Mouse (Mus musculus) kidney, embryonic 16.5 days (tissue): ENCODE measurements at regions not wholly inside any gene's neighbourhood (a gene's known extent, or its start where the extent isn't known, plus 50 kb on each side); places are given as distances from the start of the nearest gene placed in this dataset.

Source experiments
- ATAC-seq: fragments of 200-750 bp; cut with Nextera tagmentation; 2 replicates; pipeline ENCODE4 v1.8.0; 2017; ENCODE audit warnings: moderate TSS enrichment; ENCODE audit not compliant: low FRiP score, low TSS enrichment
- H3K27ac ChIP-seq: fragments of 300-500 bp; sonication (generic); 2 replicates; pipeline ENCODE4 v1.5.1; 2014; ENCODE audit warnings: low read length
- H3K27me3 ChIP-seq: fragments of 300-500 bp; sonication (generic); 2 replicates; pipeline ENCODE4 v1.6.1; 2014; ENCODE audit warnings: low read length, control low read depth, mixed read lengths; ENCODE audit not compliant: insufficient read depth
- H3K36me3 ChIP-seq: fragments of 300-500 bp; sonication (generic); 2 replicates; pipeline ENCODE4 v1.6.1; 2014; ENCODE audit warnings: low read length, control low read depth, mixed read lengths; ENCODE audit not compliant: insufficient read depth
- H3K4me1 ChIP-seq: fragments of 300-500 bp; sonication (generic); 2 replicates; pipeline ENCODE4 v1.6.1; 2014; ENCODE audit warnings: low read length, control low read depth, mixed read lengths; ENCODE audit not compliant: insufficient read depth
- H3K4me2 ChIP-seq: fragments of 300-500 bp; sonication (generic); replicated peaks from 2 replicates; pipeline ENCODE4 v1.6.1; 2014; ENCODE audit warnings: low read depth, low read length
- H3K4me3 ChIP-seq: fragments of 300-500 bp; sonication (generic); 2 replicates; pipeline ENCODE4 v1.5.1; 2014; ENCODE audit warnings: mild to moderate bottlenecking, low read length
- H3K9ac ChIP-seq: fragments of 300-500 bp; sonication (generic); replicated peaks from 2 replicates; pipeline ENCODE4 v1.6.1; 2014; ENCODE audit warnings: low read length
- H3K9me3 ChIP-seq: fragments of 300-500 bp; sonication (generic); 2 replicates; pipeline ENCODE4 v1.6.1; 2016; ENCODE audit warnings: low read length, control low read depth
- WGBS: fragments of 180-500 bp; shearing (Covaris S2); extraction: QIAGEN DNeasy Blood & Tissue Kit; methylation state at CpG from one replicate; pipeline ENCODE4 v1.1.7; 2014; 5-methylcytosine and 5-hydroxymethylcytosine counted together

DNA sequence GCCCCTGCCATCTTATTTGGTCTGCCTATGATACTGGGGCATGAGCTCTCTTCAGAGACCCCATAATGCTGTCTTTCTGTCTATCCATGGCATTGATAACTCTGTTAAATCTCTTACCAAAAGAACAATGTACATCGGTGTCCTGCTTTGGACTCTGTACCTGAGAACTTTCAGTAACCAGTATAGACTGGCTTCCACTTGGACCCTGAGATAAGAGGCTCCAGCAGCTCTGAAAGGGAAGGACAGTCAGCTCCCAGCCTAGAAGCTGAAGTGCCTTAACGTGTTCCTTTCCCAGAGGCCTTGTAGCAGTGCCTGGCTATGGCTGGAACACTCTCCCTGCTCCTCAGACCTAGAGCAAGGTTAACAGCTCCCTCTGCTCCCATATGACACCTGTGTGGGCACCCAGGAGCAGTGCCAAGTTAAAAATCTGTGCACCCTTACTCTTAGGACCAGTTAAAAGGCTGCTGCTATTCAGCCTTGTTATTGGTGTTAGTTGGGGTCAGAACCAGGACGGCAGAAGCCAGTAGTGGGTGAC lies 343.8 kb upstream of the Hs6st1 start:
- Histone ChIP-seq H3K27ac (no peak overlapping the region), H3K36me3 (no peaks in the 10 kb centered on the region), H3K4me3 (no peak overlapping the region), H3K4me2 (no peak overlapping the region), H3K9ac (no peak overlapping the region), H3K4me1 (0 out of 2 replicates have a peak, but pooled peaks cover 2% of the 10 kb centered on the region), H3K27me3 (no peaks in the 10 kb centered on the region), H3K9me3 (no peaks in the 10 kb centered on the region)
- WGBS = 67% methylated on average over 3 of the region's 3 CpGs
- ATAC-seq = no peak

DNA sequence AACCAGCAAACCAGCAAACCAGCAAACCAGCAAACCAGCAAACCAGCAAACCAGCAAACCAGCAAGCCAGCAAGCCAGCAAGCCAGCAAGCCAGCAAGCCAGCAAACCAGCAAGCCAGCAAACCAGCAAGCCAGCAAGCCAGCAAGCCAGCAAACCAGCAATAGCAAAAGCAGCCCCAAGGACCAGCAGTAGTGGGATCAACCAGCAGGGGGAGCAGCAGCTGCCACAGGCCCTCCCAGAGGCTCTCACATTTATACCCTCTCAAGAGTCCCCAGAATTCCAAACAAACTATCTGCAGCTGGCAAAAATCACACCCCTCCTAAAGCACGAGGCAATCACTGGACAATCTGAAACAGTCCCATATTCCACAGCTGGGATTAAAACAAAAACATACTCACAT lies 341.6 kb upstream of the Hs6st1 start:
- 11% methylated on average over 1 of the region's 1 CpGs for WGBS
- H3K9me3 ChIP-seq = no peaks in the 10 kb centered on the region
- H3K4me2 ChIP-seq = no peak overlapping the region
- H3K27me3 ChIP-seq = no peaks in the 10 kb centered on the region
- 0 out of 2 replicates have a peak, but pooled peaks cover 2% of the 10 kb centered on the region for H3K4me1 ChIP-seq
- H3K9ac ChIP-seq = no peak overlapping the region
- no peak overlapping the region for H3K4me3 ChIP-seq
- no peak overlapping the region for H3K27ac ChIP-seq
- no peaks in the 10 kb centered on the region for H3K36me3 ChIP-seq
- no peak; the same call in 1 of the 2 replicates for ATAC-seq

DNA sequence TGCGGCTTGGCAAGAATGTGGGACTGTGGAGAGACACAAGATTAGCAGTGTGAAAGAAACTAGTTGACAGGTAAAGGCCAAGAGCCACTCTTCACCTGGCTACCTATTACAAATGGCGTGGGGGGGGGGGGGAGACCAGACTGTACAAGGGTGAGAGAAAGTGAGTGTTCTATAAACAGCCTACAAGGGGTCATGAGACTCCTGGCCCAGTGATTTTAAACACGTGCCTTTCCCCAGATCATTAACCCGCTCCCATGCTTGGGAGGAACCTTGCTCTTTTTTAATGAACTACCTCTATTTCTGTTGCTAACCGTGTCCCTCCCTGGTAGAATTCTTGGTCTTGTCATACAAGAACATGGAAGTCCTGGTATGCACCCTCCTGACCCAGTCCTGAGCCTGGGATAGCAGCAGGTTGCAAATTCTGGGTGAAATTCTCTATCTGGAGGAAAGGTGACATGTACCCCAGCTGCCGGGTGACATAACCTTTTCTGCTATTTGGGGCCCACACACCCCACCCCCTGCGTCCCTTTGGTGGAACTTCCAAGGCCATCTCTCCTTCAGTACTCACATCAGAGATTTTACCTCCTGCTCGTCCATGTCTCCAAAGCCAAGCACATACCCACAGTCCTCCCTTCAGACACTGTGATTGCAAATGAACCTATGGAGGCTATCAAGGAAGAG lies 340.8 kb upstream of the Hs6st1 start:
- Histone ChIP-seq H3K4me1 (0 out of 2 replicates have a peak, but pooled peaks cover 2% of the 10 kb centered on the region), H3K9ac (no peak overlapping the region), H3K27ac (no peak overlapping the region), H3K9me3 (no peaks in the 10 kb centered on the region), H3K27me3 (no peaks in the 10 kb centered on the region), H3K4me2 (no peak overlapping the region), H3K4me3 (no peak overlapping the region), H3K36me3 (no peaks in the 10 kb centered on the region)
- peak; percentile 89 for ATAC-seq
- 69% methylated on average over 8 of the region's 8 CpGs for WGBS

DNA sequence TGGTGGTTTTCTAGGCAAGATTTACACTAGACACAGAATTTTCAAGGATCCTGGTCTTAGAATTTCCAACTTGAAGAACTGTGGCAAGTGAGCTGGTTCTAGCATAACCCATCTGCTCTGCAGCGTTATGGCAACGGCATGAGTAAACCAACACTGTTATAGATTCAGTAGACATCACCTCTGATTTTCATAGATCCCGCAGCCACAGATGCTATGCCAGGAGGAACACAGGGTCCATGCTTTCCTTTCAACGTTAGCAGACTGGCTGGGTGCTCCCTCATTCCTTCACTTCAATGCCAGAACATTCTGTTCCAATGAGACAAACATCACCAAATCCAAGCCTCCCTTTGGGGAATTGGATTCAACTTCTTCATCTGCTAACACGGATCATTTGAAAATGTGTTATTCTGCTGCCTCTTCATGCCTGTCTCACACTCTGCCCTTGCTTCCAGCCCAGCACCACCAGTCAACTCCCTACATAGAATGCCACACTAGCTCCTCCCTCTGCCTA lies 338.4 kb upstream of the Hs6st1 start:
- Histone ChIP-seq H3K4me3 (no peak overlapping the region), H3K27me3 (no peaks in the 10 kb centered on the region), H3K27ac (no peak overlapping the region), H3K36me3 (no peaks in the 10 kb centered on the region), H3K4me2 (no peak overlapping the region), H3K9ac (no peak overlapping the region), H3K9me3 (no peaks in the 10 kb centered on the region), H3K4me1 (0 out of 2 replicates have a peak, but pooled peaks cover 2% of the 10 kb centered on the region)
- WGBS = 82% methylated on average over 5 of the region's 5 CpGs
- ATAC-seq = no peak

DNA sequence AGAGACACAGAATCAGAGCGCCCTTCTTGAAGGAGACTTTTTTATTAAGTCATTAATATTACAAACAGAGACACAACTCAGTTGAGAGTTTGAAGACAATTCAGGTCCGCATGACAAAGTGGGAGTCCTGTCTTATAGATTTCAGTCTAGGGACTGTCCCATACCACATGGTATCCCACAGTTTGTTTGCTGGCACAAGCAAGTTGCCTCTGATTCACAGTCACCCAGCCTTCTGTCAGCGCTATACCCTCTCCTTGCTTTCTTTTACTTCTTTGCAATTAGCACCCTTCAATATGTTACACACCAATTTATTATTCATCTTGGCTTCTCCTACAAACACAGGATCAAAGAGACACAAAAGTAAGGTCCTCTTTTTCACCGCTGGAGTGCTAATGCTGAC lies 337.9 kb upstream of the Hs6st1 start:
- Histone ChIP-seq H3K27ac (no peak overlapping the region), H3K27me3 (no peaks in the 10 kb centered on the region), H3K9me3 (no peaks in the 10 kb centered on the region), H3K4me2 (no peak overlapping the region), H3K4me1 (0 out of 2 replicates have a peak, but pooled peaks cover 2% of the 10 kb centered on the region), H3K9ac (no peak overlapping the region), H3K4me3 (no peak overlapping the region), H3K36me3 (no peaks in the 10 kb centered on the region)
- 70% methylated on average over 4 of the region's 4 CpGs for WGBS
- ATAC-seq = no peak

DNA sequence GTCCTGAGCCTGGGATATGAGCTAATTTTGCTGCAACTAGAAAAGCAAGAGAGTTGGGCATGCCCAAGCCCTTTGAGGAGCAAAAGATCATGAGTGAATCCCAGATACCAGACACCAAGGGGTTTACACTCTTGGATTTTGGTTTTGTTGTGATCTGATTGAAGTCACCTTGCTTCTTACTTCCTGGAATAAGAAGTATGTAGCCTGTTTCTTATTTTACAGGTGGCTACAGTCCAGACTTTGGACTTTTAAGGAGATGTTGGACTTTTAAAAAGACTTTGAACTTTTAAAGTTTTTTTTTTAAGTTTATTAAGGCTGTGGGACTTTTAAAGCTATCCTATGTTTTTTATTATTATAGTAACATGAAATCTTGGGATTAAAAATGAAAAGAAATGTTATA lies 332.0 kb upstream of the Hs6st1 start:
- Histone ChIP-seq H3K27me3 (no peaks in the 10 kb centered on the region), H3K9me3 (no peaks in the 10 kb centered on the region)
- ATAC-seq = no peak

DNA sequence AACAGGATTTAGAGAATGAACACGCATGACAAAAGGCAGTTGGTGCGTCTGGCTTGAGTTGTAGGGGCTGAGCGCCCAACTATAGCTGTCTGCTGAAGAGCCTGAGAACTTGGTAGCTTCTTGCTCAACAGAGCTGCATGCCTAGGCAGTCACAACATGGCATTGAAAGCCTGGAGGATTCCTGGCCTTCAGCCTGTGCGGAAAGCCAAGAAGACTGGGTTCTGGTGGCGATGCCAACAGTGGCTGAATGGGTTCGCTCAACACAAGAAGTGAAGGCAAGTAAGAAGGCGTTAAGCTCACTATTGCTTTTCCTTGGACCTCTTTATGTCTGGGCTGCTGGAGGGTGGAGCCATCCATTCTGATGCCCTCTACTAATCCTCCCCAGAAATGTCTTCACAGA lies 318.6 kb upstream of the Hs6st1 start:
- no peak overlapping the region for H3K4me2 ChIP-seq
- WGBS = 92% methylated on average over 7 of the region's 7 CpGs
- no peaks in the 10 kb centered on the region for H3K9me3 ChIP-seq
- H3K4me1 ChIP-seq = no peaks in the 10 kb centered on the region
- H3K27me3 ChIP-seq = no peaks in the 10 kb centered on the region
- H3K4me3 ChIP-seq = no peak overlapping the region
- no peak overlapping the region for H3K27ac ChIP-seq
- ATAC-seq = no peak
- H3K9ac ChIP-seq = no peak overlapping the region
- H3K36me3 ChIP-seq = no peaks in the 10 kb centered on the region

More for the DNA sequence above, 332.0 kb upstream of the Hs6st1 start:
- no peak overlapping the region for H3K27ac ChIP-seq
- H3K4me3 ChIP-seq = no peak overlapping the region
- no peaks in the 10 kb centered on the region for H3K36me3 ChIP-seq
- no peaks in the 10 kb centered on the region for H3K4me1 ChIP-seq
- H3K4me2 ChIP-seq = no peak overlapping the region
- H3K9ac ChIP-seq = no peak overlapping the region

DNA sequence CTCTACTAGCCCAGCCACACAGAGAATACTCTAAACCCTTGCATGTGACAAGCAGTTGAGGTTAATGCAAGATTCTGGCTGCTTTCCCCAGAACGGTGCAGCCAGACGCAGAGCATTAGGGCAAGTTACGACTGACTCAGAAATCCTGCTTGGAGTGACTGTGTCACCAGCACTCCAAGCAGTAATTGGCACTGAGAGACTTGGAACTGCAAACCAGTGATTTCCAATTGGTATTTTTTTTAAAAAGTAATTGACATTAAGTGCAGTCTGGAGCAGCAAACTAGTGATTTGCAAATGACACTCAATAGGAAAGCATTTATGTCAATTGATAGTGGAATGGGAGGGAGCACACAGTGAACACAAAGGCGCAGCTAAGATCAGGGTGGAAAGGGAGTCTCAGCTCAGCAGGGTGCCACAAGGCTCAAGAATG lies 318.1 kb upstream of the Hs6st1 start:
- Histone ChIP-seq H3K4me1 (0 out of 2 replicates have a peak, but pooled peaks cover 2% of the 10 kb centered on the region), H3K9me3 (no peaks in the 10 kb centered on the region), H3K27ac (no peak overlapping the region), H3K27me3 (no peaks in the 10 kb centered on the region), H3K36me3 (no peaks in the 10 kb centered on the region), H3K9ac (no peak overlapping the region), H3K4me2 (no peak overlapping the region), H3K4me3 (no peak overlapping the region)
- 44% methylated on average over 4 of the region's 4 CpGs for WGBS
- no peak for ATAC-seq

DNA sequence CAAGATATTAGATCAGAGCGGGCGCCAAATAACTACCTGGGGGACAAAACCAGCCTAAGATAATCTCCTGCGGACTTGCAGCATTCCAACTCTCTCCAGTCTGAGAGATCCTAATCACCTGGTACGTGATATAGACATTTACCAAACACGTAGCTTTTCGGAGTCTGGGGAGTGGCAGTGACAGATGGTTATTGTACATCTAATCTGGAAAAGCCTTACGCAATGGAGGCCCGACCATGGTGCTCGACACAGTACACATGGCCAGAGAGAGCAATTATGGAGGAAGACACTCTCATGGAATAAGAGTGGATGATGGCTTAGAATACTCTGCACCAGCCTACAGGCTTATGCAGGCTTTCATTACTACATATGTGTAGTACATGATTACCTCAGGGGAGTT lies 315.6 kb upstream of the Hs6st1 start:
- no peak overlapping the region for H3K9ac ChIP-seq
- 0 out of 2 replicates have a peak, but pooled peaks cover 4% of the 10 kb centered on the region for H3K9me3 ChIP-seq
- H3K4me1 ChIP-seq = 0 out of 2 replicates have a peak, but pooled peaks cover 2% of the 10 kb centered on the region
- H3K4me2 ChIP-seq = no peak overlapping the region
- 89% methylated on average over 9 of the region's 9 CpGs for WGBS
- no peaks in the 10 kb centered on the region for H3K36me3 ChIP-seq
- no peak overlapping the region for H3K4me3 ChIP-seq
- no peak overlapping the region for H3K27ac ChIP-seq
- H3K27me3 ChIP-seq = no peaks in the 10 kb centered on the region
- ATAC-seq = no peak

DNA sequence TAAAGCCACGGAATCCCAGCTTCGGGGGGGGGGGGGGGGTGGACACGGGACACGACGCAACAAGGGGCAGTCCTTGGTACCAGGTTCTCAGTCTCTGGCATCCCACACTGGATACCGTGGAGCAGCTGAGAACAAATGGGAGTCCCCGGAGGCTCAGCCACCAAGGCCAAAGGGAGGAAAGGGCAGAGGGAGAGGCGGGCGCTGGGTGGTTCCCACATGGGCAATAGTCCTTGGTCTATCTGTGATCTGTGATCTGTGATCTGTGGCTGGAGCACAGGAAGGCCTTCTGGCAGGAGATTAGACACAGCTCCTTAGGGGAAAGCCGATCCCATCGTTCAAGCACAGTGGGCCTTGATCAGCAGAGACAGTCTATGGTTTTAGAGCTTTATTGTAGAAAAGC lies 314.0 kb upstream of the Hs6st1 start:
- H3K9ac ChIP-seq = no peak overlapping the region
- H3K4me2 ChIP-seq = no peak overlapping the region
- no peak overlapping the region for H3K27ac ChIP-seq
- 0 out of 2 replicates have a peak, but pooled peaks cover 4% of the 10 kb centered on the region for H3K9me3 ChIP-seq
- H3K4me1 ChIP-seq = 0 out of 2 replicates have a peak, but pooled peaks cover 2% of the 10 kb centered on the region
- no peaks in the 10 kb centered on the region for H3K36me3 ChIP-seq
- no peaks in the 10 kb centered on the region for H3K27me3 ChIP-seq
- WGBS = 39% methylated on average over 11 of the region's 11 CpGs
- ATAC-seq = peak; percentile 88
- H3K4me3 ChIP-seq = no peak overlapping the region
